Mouse (Mus musculus): ENCODE measurements around the gene Smurf1. TPM values are rescaled to one million over a fixed set of nuclear protein-coding genes. Genes with fewer than 3 reads are reported as not detected.

Smurf1 gene
- total and polyA plus RNA-seq, 2 experiments from 2014 or later: 22.6 to 58.1 TPM

- no peaks in the 10 kb centered on the region for H3K27me3 ChIP-seq (ENCODE audit: insufficient read depth, low read length)
- H3K4me3 ChIP-seq (ENCODE audit: low read length): no peak overlapping the region
- H3K9ac ChIP-seq (replicated peaks; ENCODE audit: low read length): no peak overlapping the region
- H3K27ac ChIP-seq: no peak overlapping the region
- no peak overlapping the region for H3K4me2 ChIP-seq (ENCODE audit: low read depth, low read length)
- H3K9me3 ChIP-seq (ENCODE audit: low read length): no peaks in the 10 kb centered on the region
- ATAC-seq (no peak), DNase-seq (ENCODE audit: low spot score) (no peak)
- H3K36me3 ChIP-seq (ENCODE audit: insufficient read depth, low read length): no peaks in the 10 kb centered on the region
- TF ChIP-seq CTCF (IDR thresholded peaks at IDR 0.05; ENCODE audit: low read depth): no peak
- 83% methylated on average over 7 of the region's 7 CpGs for WGBS
- H3K4me1 ChIP-seq (ENCODE audit: insufficient read depth, low read length): no peaks in the 10 kb centered on the region
Observed at GRCm38 (mm10) chr5:144870782-144871181, 94.9 kb downstream of the Smurf1 start.

- no peaks in the 10 kb centered on the region for H3K9me3 ChIP-seq (ENCODE audit: low read length)
- WGBS: 58% methylated on average over 7 of the region's 7 CpGs
- no peak overlapping the region for H3K9ac ChIP-seq (replicated peaks; ENCODE audit: low read length)
- H3K27ac ChIP-seq: no peak overlapping the region
- ATAC-seq (no peak), DNase-seq (ENCODE audit: low spot score) (no peak)
- H3K27me3 ChIP-seq (ENCODE audit: insufficient read depth, low read length): no peaks in the 10 kb centered on the region
- TF ChIP-seq CTCF (IDR thresholded peaks at IDR 0.05; ENCODE audit: low read depth): no peak
- H3K36me3 ChIP-seq (ENCODE audit: insufficient read depth, low read length): no peaks in the 10 kb centered on the region
- no peaks in the 10 kb centered on the region for H3K4me1 ChIP-seq (ENCODE audit: insufficient read depth, low read length)
- H3K4me3 ChIP-seq (ENCODE audit: low read length): no peak overlapping the region
- H3K4me2 ChIP-seq (ENCODE audit: low read depth, low read length): no peak overlapping the region
Observed at GRCm38 (mm10) chr5:144869466-144869865, 96.2 kb downstream of the Smurf1 start.

GRCm38 (mm10) chr5:144866923-144867322 is 98.7 kb downstream of the Smurf1 start:
- no peak overlapping the region for H3K4me2 ChIP-seq (ENCODE audit: low read depth, low read length)
- peak; percentile 55 for TF ChIP-seq CTCF (IDR thresholded peaks at IDR 0.05; ENCODE audit: low read depth)
- ATAC-seq: no peak
- no peaks in the 10 kb centered on the region for H3K4me1 ChIP-seq (ENCODE audit: insufficient read depth, low read length)
- H3K9me3 ChIP-seq (ENCODE audit: low read length): no peaks in the 10 kb centered on the region
- H3K27ac ChIP-seq: no peak overlapping the region
- WGBS: 67% methylated on average over 8 of the region's 8 CpGs
- H3K27me3 ChIP-seq (ENCODE audit: insufficient read depth, low read length): no peaks in the 10 kb centered on the region
- no peaks in the 10 kb centered on the region for H3K36me3 ChIP-seq (ENCODE audit: insufficient read depth, low read length)
- no peak overlapping the region for H3K9ac ChIP-seq (replicated peaks; ENCODE audit: low read length)
- H3K4me3 ChIP-seq (ENCODE audit: low read length): no peak overlapping the region
- DNase-seq (ENCODE audit: low spot score): peak; percentile 31

GRCm38 (mm10) chr5:144860913-144861312 is 104.7 kb downstream of the Smurf1 start:
- no peak overlapping the region for H3K4me3 ChIP-seq (ENCODE audit: low read length)
- DNase-seq (ENCODE audit: low spot score) (no peak), ATAC-seq (no peak)
- H3K4me2 ChIP-seq (ENCODE audit: low read depth, low read length): no peak overlapping the region
- no peak for TF ChIP-seq CTCF (IDR thresholded peaks at IDR 0.05; ENCODE audit: low read depth)
- H3K27ac ChIP-seq: no peak overlapping the region
- no peak overlapping the region for H3K9ac ChIP-seq (replicated peaks; ENCODE audit: low read length)
- peaks cover 46% of the 10 kb centered on the region for H3K36me3 ChIP-seq (ENCODE audit: insufficient read depth, low read length)
- no peaks in the 10 kb centered on the region for H3K9me3 ChIP-seq (ENCODE audit: low read length)
- 97% methylated on average over 8 of the region's 8 CpGs for WGBS
- no peaks in the 10 kb centered on the region for H3K27me3 ChIP-seq (ENCODE audit: insufficient read depth, low read length)
- no peaks in the 10 kb centered on the region for H3K4me1 ChIP-seq (ENCODE audit: insufficient read depth, low read length)

GRCm38 (mm10) chr5:144859284-144859683 is 106.4 kb downstream of the Smurf1 start:
- TF ChIP-seq CTCF (IDR thresholded peaks at IDR 0.05; ENCODE audit: low read depth): no peak
- DNase-seq (ENCODE audit: low spot score): no peak
- 91% methylated on average over 9 of the region's 9 CpGs for WGBS
- Histone ChIP-seq H3K9me3 (ENCODE audit: low read length) (no peaks in the 10 kb centered on the region), H3K9ac (replicated peaks; ENCODE audit: low read length) (no peak overlapping the region), H3K4me2 (ENCODE audit: low read depth, low read length) (no peak overlapping the region), H3K4me1 (ENCODE audit: insufficient read depth, low read length) (no peaks in the 10 kb centered on the region), H3K27ac (no peak overlapping the region), H3K36me3 (ENCODE audit: insufficient read depth, low read length) (peaks cover 55% of the 10 kb centered on the region), H3K27me3 (ENCODE audit: insufficient read depth, low read length) (no peaks in the 10 kb centered on the region), H3K4me3 (ENCODE audit: low read length) (no peak overlapping the region)
- no peak for ATAC-seq

GRCm38 (mm10) chr5:144858527-144858926 is 107.1 kb downstream of the Smurf1 start:
- WGBS: 94% methylated on average over 15 of the region's 15 CpGs
- TF ChIP-seq CTCF (IDR thresholded peaks at IDR 0.05; ENCODE audit: low read depth): no peak
- ATAC-seq (no peak), DNase-seq (ENCODE audit: low spot score) (no peak)
- no peak overlapping the region for H3K4me3 ChIP-seq (ENCODE audit: low read length)
- H3K4me2 ChIP-seq (ENCODE audit: low read depth, low read length): no peak overlapping the region
- no peak overlapping the region for H3K9ac ChIP-seq (replicated peaks; ENCODE audit: low read length)
- H3K4me1 ChIP-seq (ENCODE audit: insufficient read depth, low read length): no peaks in the 10 kb centered on the region
- H3K36me3 ChIP-seq (ENCODE audit: insufficient read depth, low read length): peaks cover 61% of the 10 kb centered on the region
- no peaks in the 10 kb centered on the region for H3K27me3 ChIP-seq (ENCODE audit: insufficient read depth, low read length)
- no peak overlapping the region for H3K27ac ChIP-seq
- H3K9me3 ChIP-seq (ENCODE audit: low read length): no peaks in the 10 kb centered on the region

GRCm38 (mm10) chr5:144855936-144856335 is 109.7 kb downstream of the Smurf1 start:
- Histone ChIP-seq H3K27me3 (ENCODE audit: insufficient read depth, low read length) (no peaks in the 10 kb centered on the region), H3K27ac (no peak overlapping the region), H3K4me3 (ENCODE audit: low read length) (no peak overlapping the region), H3K4me1 (ENCODE audit: insufficient read depth, low read length) (no peaks in the 10 kb centered on the region), H3K36me3 (ENCODE audit: insufficient read depth, low read length) (peaks cover 82% of the 10 kb centered on the region), H3K4me2 (ENCODE audit: low read depth, low read length) (no peak overlapping the region), H3K9ac (replicated peaks; ENCODE audit: low read length) (no peak overlapping the region), H3K9me3 (ENCODE audit: low read length) (no peaks in the 10 kb centered on the region)
- WGBS: 62% methylated on average over 6 of the region's 6 CpGs
- DNase-seq (ENCODE audit: low spot score) (no peak), ATAC-seq (no peak)
- 0 out of 2 replicates have a peak, but pooled peaks have one; percentile 14 for TF ChIP-seq CTCF (IDR thresholded peaks at IDR 0.05; ENCODE audit: low read depth)
